Mouse (Mus musculus) embryo, embryonic 11.5 days (tissue): ENCODE data around the gene Cd86.

ENCODE experiments used
- DNase-seq: peaks from one replicate; pipeline ENCODE4 v3.0.0-alpha.2; 2012; ENCODE audit warnings: low read depth, low spot score

Cd86 gene

DNA sequence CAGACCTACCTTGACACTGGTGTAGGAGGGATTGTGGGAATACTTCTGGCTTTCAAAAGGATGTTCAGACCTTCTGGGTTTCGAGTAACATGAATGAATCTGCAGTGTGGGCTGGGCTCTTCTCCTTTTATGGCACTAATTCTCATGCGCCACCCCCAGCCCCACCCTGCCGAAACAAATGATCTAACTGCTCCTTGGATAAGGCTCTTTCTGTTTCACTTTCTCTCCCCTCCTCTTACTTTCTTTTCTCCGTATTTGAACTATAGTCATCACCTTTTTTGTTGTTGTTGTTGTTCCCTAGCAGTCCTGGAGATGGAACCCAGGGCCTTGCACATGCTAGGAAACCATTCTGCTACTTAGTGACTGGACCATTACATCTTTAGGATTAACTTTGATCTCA, 67.6 kb downstream of the Cd86 start:
- DNase-seq: no peak

GRCm38 (mm10) chr16:36596671-36597410, 69.0 kb downstream of the Cd86 start:
- DNase-seq: no peak

DNA sequence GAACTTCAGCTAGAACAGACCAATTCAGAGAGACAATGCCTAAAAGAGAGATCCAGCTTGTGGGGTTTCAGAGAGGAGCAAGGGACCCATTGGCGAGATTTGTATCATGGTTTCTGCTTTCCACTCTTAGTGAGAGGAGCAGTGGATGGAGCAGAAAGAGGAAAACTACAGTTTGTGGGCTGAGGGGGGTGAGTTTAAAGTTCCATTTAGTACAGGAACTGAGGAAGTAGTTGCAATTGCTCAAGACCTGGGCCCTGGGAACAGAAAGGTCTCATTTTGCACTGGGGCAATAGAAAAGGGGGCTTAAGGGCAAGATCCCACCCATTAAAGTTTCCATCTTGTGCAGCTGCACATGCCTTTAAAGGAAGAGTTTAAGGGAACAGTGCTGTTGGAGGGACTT, 76.0 kb downstream of the Cd86 start:
- DNase-seq: no peak

DNA sequence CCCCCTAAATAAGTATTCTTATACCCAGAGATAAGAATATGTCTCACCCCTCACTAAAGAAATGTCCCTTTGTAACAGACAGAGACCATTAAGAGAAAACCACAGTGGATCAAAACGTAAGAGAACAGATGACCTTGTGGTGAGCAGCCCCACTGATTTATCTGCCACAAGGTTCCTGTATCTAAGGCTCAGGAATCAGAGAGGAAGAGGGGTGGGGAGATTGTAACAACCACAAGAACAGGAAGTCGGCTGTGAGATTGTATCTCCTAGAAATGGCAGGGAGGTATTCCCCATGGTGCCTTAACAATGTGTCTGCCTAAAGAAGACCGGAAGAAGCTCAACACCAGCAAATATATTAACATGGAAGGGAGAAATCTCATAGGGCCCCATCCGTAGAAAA, 77.9 kb downstream of the Cd86 start:
- DNase-seq: no peak

DNA sequence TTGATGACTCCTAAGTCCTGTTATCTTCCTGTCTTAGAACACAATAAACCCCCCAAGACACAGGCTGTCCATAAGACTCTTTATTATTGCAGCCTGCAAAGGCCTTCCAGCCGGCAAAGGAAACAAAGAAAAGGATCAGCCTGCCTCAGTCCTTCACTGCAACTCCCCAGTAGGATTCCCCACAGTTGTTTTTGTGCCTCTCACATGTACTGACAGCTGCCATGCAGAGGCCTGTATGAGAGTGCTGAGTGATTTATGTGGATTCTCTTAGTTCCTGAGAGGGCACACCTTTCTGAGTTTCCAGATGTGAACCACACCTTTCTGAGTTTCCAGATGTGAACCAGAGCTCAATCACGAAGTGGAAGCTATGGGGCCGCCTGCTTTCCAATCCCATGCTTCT, 83.8 kb downstream of the Cd86 start:
- DNase-seq: no peak

DNA sequence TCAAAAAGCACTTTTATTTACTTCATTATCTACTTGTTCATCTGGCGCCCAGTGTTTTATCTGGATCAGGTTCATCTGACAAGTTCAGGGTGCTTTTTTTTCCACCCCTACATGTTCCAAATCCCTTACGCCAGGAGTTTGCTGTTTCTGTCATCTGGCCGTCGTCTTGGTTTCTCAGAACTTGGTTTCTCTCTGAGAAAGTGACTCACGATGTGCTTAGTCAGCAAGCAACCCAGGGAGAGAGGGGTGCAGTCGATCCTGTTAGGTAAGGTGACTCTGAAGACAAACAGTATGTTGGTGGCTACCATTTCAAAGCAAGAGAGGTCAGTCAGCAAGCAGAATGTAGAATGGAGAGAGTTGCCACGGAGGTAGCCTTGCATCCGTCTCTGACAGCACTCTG, 93.9 kb downstream of the Cd86 start:
- no peak for DNase-seq

DNA sequence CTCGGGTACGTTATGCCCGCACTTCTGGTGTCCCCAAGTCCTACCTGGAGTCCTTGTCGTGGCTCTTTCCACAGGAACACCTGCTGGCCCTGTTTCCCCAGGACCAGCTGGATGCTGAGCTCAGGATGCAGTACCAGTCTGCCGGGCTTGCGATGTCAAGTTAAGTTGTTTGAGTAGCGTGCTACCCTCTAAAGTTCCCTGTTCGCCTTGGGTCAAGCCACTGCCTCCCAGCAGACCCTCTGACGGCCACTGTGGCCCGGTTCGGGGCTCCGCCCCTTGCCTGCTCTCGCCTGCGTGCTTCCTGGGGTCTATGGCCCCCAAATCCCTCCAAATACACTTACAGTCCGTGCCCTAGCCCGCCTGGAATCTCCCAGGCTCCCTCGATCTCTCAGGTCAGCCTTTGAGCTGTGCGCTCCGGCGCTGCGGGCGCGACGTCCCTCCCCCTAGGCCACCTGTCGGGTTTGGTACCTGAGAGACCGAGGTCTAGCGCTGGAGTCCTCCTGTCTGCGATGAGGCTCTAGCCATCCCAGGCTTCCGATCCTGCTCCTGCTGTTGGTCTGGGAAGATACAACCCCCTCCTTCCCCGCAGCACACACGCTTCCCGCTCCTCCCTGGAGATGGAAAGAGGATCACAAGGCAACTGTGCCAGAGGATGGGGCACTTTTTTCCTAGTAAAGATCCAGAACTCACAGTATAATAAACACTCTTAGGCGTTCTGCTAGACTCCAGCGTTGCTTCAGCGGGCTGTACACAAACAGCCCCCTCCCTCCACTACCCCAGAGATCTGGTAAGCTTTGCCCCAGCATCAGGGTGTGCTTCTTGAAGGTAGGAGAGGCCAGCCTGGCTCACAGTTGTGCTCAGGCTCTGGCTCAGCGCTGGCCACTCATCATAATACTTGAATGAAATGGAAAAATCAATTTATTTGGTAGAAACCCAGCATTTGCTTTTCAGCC, 104.2 kb downstream of the Cd86 start, which contains the start of gene Casr:
Gene Casr, minus strand, starts transcription at position 756 of the 953 bp plus-strand sequence.
- no peak for DNase-seq

DNA sequence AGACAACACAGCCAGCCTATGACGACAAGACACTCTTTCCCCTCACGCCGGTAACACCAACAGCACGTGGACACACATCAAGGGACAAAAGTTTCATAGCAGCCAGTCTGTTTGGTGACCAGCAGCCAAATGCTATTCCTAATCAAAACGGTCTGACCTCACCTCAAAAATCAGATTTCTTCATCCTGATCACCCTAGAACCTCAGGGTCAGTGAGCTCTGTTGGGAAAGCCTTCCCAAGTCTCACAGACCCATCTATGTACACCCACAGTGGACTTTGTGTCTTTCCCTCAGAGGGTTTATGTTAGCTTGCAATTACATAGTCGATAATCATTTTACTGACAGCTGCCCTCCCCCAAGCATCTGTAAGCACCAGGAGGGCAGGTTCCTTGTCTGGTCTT, 106.3 kb downstream of the Cd86 start:
- no peak for DNase-seq

DNA sequence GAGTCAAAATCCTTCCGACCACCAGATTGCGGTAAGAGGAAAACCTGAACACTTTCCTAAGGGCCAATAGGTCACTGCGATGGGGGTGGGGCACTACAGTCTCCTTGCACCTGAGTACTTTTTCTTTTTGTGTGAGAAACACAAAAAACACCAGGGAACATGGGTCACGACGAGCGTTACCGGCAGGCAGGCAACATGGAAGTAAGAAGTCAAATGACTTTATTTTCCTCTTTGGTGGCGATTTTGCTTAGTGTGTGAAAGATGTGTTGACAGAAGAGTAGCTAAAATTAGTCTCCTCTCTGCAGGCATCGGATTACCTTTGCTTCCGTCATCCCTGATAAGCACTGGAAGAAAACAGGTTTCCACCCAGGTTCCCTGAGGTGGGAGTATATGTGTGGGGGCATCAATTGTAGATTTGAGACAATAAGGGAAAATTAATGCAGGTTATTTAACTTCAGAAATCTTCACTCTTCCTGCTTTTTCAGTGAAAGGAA, 110.2 kb downstream of the Cd86 start:
- no peak for DNase-seq
